Comparison of ENCODE assay signal across 9 mouse cellular contexts in genomic region chr15:78869775-78870174, GRCm38 (mm10). TPM values are rescaled to one million over a fixed set of nuclear protein-coding genes. Genes with fewer than 3 reads are reported as not detected.
DNase-seq lines count a peak whose midpoint lies in the region; ATAC-seq and TF ChIP-seq lines count a peak whose summit lies in the region.
"Had no signal": no experiment of that assay in that cellular context is flagged by ENCODE, and none has a peak within 500 bp of the region (broad histone marks: within the 10 kb centered on the region; RNA-seq: fewer than 3 reads in every experiment).

No protein-coding gene starts in this region.

- no peak overlapping the region for H3K9ac ChIP-seq in kidney, embryonic 15.5 days

- 12% methylated on average over 6 of the region's 6 CpGs for WGBS in spleen, adult 2 months
- 30% methylated on average over 6 of the region's 6 CpGs for WGBS in kidney, embryonic 15.5 days

- no peak overlapping the region for H3K4me3 ChIP-seq in spleen, adult 2 months (ENCODE audit: extremely low read depth, insufficient read depth, insufficient read length)
- H3K4me3 ChIP-seq in kidney, embryonic 15.5 days (replicated peaks): no peak overlapping the region

- no peaks in the 10 kb centered on the region for H3K9me3 ChIP-seq in kidney, embryonic 15.5 days (replicated peaks)

- peak; percentile 36; the same call in 1 of the 2 replicates for TF ChIP-seq CTCF in spleen, adult 2 months (IDR thresholded peaks at IDR 0.05; ENCODE audit: extremely low read depth, insufficient read depth, insufficient read length, insufficient replicate concordance)

- ATAC-seq in kidney, embryonic 15.5 days (replicated peaks; ENCODE audit: low FRiP score): no peak
- ATAC-seq in inflammation-experienced regulatory T-cells, adult 6 months: no peak

- H3K4me1 ChIP-seq in spleen, adult 2 months (ENCODE audit: control insufficient read depth, insufficient read depth, insufficient read length): no peaks in the 10 kb centered on the region
- H3K4me1 ChIP-seq in kidney, embryonic 15.5 days: peaks cover 22% of the 10 kb centered on the region

- no peaks in the 10 kb centered on the region for H3K36me3 ChIP-seq in spleen, adult 2 months (ENCODE audit: control insufficient read depth, insufficient read depth, low read length)
- H3K36me3 ChIP-seq in kidney, embryonic 15.5 days: no peaks in the 10 kb centered on the region

- TF ChIP-seq POLR2A in spleen, adult 2 months (IDR thresholded peaks at IDR 0.05; ENCODE audit: low read depth, low read length): no peak

- peak; percentile 35 for DNase-seq in gastrocnemius, postnatal 14 days
- DNase-seq in gastrocnemius, postnatal 25 days: no peak
- DNase-seq in spleen, adult 2 months (ENCODE audit: low read depth in 1 of 2, low spot score in 2 of 2): peak; percentile 36 to 41
- DNase-seq in spleen, postnatal 4 days (ENCODE audit: low spot score in 2 of 2): no peak
- peak; percentile 72 for DNase-seq in cerebellum, adult 9-10 months
- DNase-seq in naive thymus-derived CD4-positive, alpha-beta T cell, adult 2 months (ENCODE audit: low read depth): peak; percentile 83

- H3K4me2 ChIP-seq in kidney, embryonic 15.5 days: no peak overlapping the region

- intact Hi-C loops in gastrocnemius, postnatal 14 days (cut with DNase I; ENCODE audit: low total_unique reads): loop anchor here (5.0 kb wide), 1 partner anchor 42 kb away; no protein-coding TSS in a partner anchor

- no peaks in the 10 kb centered on the region for H3K27me3 ChIP-seq in spleen, adult 2 months (ENCODE audit: control insufficient read depth, insufficient read depth, low read length)
- no peaks in the 10 kb centered on the region for H3K27me3 ChIP-seq in kidney, embryonic 15.5 days

- H3K27ac ChIP-seq in spleen, adult 2 months (ENCODE audit: insufficient read depth, low read length): no peak overlapping the region
- 0 out of 2 replicates have a peak overlapping the region, but pooled peaks have one; percentile 27 for H3K27ac ChIP-seq in kidney, embryonic 15.5 days

RNA-seq across cellular contexts. Expression of gene Gga1, which starts 7.2 kb away (rescaled TPM):
- 10 to 100 TPM; 28.0 to 28.2 TPM for total RNA-seq in gastrocnemius, postnatal 14 days (2021)
- total RNA-seq in gastrocnemius, postnatal 25 days (2021): 10 to 100 TPM; 33.5 to 34.2 TPM
- polyA plus RNA-seq in spleen, adult 2 months (2012; rRNA removed): 70.2 and 89.3 TPM in 2 replicates
- polyA plus RNA-seq in kidney, embryonic 15.5 days (2015; fragmentation: Nextera tagmentation; extraction: Ambion mirVana): 49.5 and 55.5 TPM in 2 replicates
- polyA plus RNA-seq in inflammation-experienced regulatory T-cells, adult 6 months (2017; shearing (Covaris generic)): 10 to 100 TPM; 11.9 to 22.5 (median 16.1) TPM

RNA-seq across cellular contexts. Expression of gene Lgals2, which starts 14.4 kb away (rescaled TPM):
- not detected for total RNA-seq in gastrocnemius, postnatal 14 days (2021)
- not detected for total RNA-seq in gastrocnemius, postnatal 25 days (2021)
- polyA plus RNA-seq in spleen, adult 2 months (2012; rRNA removed): 0.32 and 0.73 TPM in 2 replicates
- polyA plus RNA-seq in kidney, embryonic 15.5 days (2015; fragmentation: Nextera tagmentation; extraction: Ambion mirVana): 0.60 and 1.8 TPM in 2 replicates
- polyA plus RNA-seq in inflammation-experienced regulatory T-cells, adult 6 months (2017; shearing (Covaris generic)): not detected
- total RNA-seq: layer of hippocampus, postnatal 36 days had no signal

RNA-seq across cellular contexts. Expression of gene Cdc42ep1, which starts 27.4 kb away (rescaled TPM):
- 10 to 100 TPM; 22.7 to 23.6 TPM for total RNA-seq in gastrocnemius, postnatal 14 days (2021)
- 10 to 100 TPM in 1 of 2 experiments, 1 to 10 TPM in 1; 9.3 to 10.5 TPM for total RNA-seq in gastrocnemius, postnatal 25 days (2021)
- 29.6 and 31.3 TPM in 2 replicates for polyA plus RNA-seq in spleen, adult 2 months (2012; rRNA removed)
- 46.2 and 51.1 TPM in 2 replicates for polyA plus RNA-seq in kidney, embryonic 15.5 days (2015; fragmentation: Nextera tagmentation; extraction: Ambion mirVana)
- not detected for polyA plus RNA-seq in inflammation-experienced regulatory T-cells, adult 6 months (2017; shearing (Covaris generic))

RNA-seq across cellular contexts. Expression of gene Gm49510, which starts 29.7 kb away (rescaled TPM):
- total RNA-seq in gastrocnemius, postnatal 14 days (2021): not detected
- under 1 TPM in 1 of 2 experiments, not detected in 1; 0.11 TPM for total RNA-seq in gastrocnemius, postnatal 25 days (2021)
- polyA plus RNA-seq in spleen, adult 2 months (2012; rRNA removed): 0.12 and 0.13 TPM in 2 replicates
- 0.14 and 0.60 TPM in 2 replicates for polyA plus RNA-seq in kidney, embryonic 15.5 days (2015; fragmentation: Nextera tagmentation; extraction: Ambion mirVana)
- not detected for polyA plus RNA-seq in inflammation-experienced regulatory T-cells, adult 6 months (2017; shearing (Covaris generic))

RNA-seq across cellular contexts. Expression of gene Sh3bp1, which starts 29.8 kb away (rescaled TPM):
- total RNA-seq in gastrocnemius, postnatal 14 days (2021): 1 to 10 TPM; 3.3 to 3.6 TPM
- total RNA-seq in gastrocnemius, postnatal 25 days (2021): 1 to 10 TPM; 2.6 to 3.1 TPM
- 182 and 272 TPM in 2 replicates for polyA plus RNA-seq in spleen, adult 2 months (2012; rRNA removed)
- polyA plus RNA-seq in kidney, embryonic 15.5 days (2015; fragmentation: Nextera tagmentation; extraction: Ambion mirVana): 34.4 and 41.6 TPM in 2 replicates
- 10 to 100 TPM; 49.5 to 72.6 (median 52.6) TPM for polyA plus RNA-seq in inflammation-experienced regulatory T-cells, adult 6 months (2017; shearing (Covaris generic))

Comparison
In these comparisons a context has a peak if more than half of its experiments do, and no peak if none do; other contexts are left out.
1. DNase-seq: peak in gastrocnemius, postnatal 14 days (single experiment), spleen, adult 2 months (2 of 2), cerebellum, adult 9-10 months (single experiment) and naive thymus-derived CD4-positive, alpha-beta T cell, adult 2 months (single experiment); none in gastrocnemius, postnatal 25 days (single experiment) and spleen, postnatal 4 days (0 of 2).
2. RNA of gene Cdc42ep1, which starts 27.4 kb away (polyA plus RNA-seq): 46.2 to 51.1 TPM in kidney, embryonic 15.5 days and 29.6 to 31.3 TPM in spleen, adult 2 months; not detected in inflammation-experienced regulatory T-cells, adult 6 months; every median in the first group is over 10 times any median in the second.